Mouse (Mus musculus): ENCODE measurements at regions not wholly inside any gene's neighbourhood (a gene's known extent, or its start where the extent isn't known, plus 50 kb on each side); places are given as distances from the start of the nearest gene placed in this dataset.

- DNase-seq: no peak
These were observed 54.1 kb upstream of the Cxadr start for GRCm38 (mm10) chr16:78247189-78247588.

GRCm38 (mm10) chr16:78242678-78243077 is 58.6 kb upstream of the Cxadr start:
- DNase-seq: no peak

GRCm38 (mm10) chr16:78240152-78240551 is 61.1 kb upstream of the Cxadr start:
- DNase-seq: no peak

GRCm38 (mm10) chr16:78238052-78238701 is 63.1 kb upstream of the Cxadr start:
- DNase-seq: no peak

- peak; percentile 6 for DNase-seq
These were observed 63.6 kb upstream of the Cxadr start for GRCm38 (mm10) chr16:78237641-78238051.

GRCm38 (mm10) chr16:78236746-78237640 is 64.3 kb upstream of the Cxadr start:
- peak; percentile 57 for DNase-seq

GRCm38 (mm10) chr16:78232205-78232604 is 69.1 kb upstream of the Cxadr start:
- DNase-seq: no peak

GRCm38 (mm10) chr16:78229013-78229412 is 72.3 kb upstream of the Cxadr start:
- no peak for DNase-seq

GRCm38 (mm10) chr16:78222377-78222776 is 78.9 kb upstream of the Cxadr start:
- no peak for DNase-seq

- DNase-seq: no peak
These were observed 79.5 kb upstream of the Cxadr start for GRCm38 (mm10) chr16:78221781-78222180.

GRCm38 (mm10) chr16:78217633-78218032 is 83.7 kb upstream of the Cxadr start:
- no peak for DNase-seq

- DNase-seq: no peak
These were observed 84.4 kb upstream of the Cxadr start for GRCm38 (mm10) chr16:78216752-78217351.

- no peak for DNase-seq
These were observed 89.6 kb upstream of the Cxadr start for GRCm38 (mm10) chr16:78211687-78212086.

- no peak for DNase-seq
These were observed 93.0 kb upstream of the Cxadr start for GRCm38 (mm10) chr16:78208321-78208720.

GRCm38 (mm10) chr16:78204332-78204731 is 97.0 kb upstream of the Cxadr start:
- no peak for DNase-seq

GRCm38 (mm10) chr16:78200044-78200830 is 101.1 kb upstream of the Cxadr start:
- no peak for DNase-seq

- DNase-seq: no peak
These were observed 102.0 kb upstream of the Cxadr start for GRCm38 (mm10) chr16:78199252-78199651.

GRCm38 (mm10) chr16:78198642-78199121 is 102.6 kb upstream of the Cxadr start:
- DNase-seq: peak; percentile 79

GRCm38 (mm10) chr16:78197252-78197896 is 103.9 kb upstream of the Cxadr start:
- peak; percentile 88 for DNase-seq

GRCm38 (mm10) chr16:78170627-78171605 is 130.4 kb upstream of the Cxadr start:
- no peak for DNase-seq

All from adrenal gland, postnatal 14 days (tissue).